Mouse (Mus musculus): ENCODE data around the gene Tnrc6c.

DNA sequence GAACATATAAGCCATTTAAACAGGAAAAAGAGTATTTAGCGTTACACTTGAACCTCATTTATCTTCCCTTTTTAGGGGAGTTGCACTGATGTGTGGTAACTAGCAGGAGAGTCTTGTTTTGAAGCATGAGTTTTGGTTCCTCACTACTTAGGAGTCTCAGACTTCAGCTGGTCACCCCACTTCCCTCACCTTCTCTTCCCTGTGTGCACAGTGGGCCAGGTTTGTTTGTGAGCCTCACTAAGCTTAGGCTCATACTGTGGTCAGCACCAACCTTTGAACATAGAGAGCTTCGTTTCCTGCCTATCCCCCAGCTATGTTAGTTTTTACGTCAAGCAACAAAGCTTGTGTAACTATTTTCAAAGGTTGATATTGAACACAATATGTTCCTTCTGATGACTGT, 64.7 kb downstream of the Tnrc6c start:
- TF ChIP-seq POLR2A (IDR thresholded peaks at IDR 0.05; ENCODE audit: low read depth, low read length) (no peak), CTCF (IDR thresholded peaks at IDR 0.05; ENCODE audit: extremely low read depth, insufficient read depth, insufficient read length, insufficient replicate concordance) (no peak)
